8 mouse cellular contexts compared by ENCODE assay signal in genomic region chr5:74068714-74069321, GRCm38 (mm10). TPM values are rescaled to one million over a fixed set of nuclear protein-coding genes. Genes with fewer than 3 reads are reported as not detected.
A peak's percentile ranks its signal among the peaks of the same experiment; 100 is the strongest.
DNase-seq lines count a peak whose midpoint lies in the region; ATAC-seq lines count a peak whose summit lies in the region.

No protein-coding gene starts in this region.

- no peaks in the 10 kb centered on the region for H3K27me3 ChIP-seq in intestine, embryonic 14.5 days (replicated peaks; ENCODE audit: control insufficient read depth, insufficient read depth, low read length)
- H3K27me3 ChIP-seq in limb, embryonic 12.5 days, result no peaks in the 10 kb centered on the region
- H3K27me3 ChIP-seq in midbrain, embryonic 11.5 days (ENCODE audit: control insufficient read depth, insufficient read depth, low read length), result no peaks in the 10 kb centered on the region
- H3K27me3 ChIP-seq in splenic B cell, adult 2 months (ENCODE audit: control insufficient read depth, insufficient read depth, low read length, poor library complexity, severe bottlenecking), result no peaks in the 10 kb centered on the region; the same call in 1 of the 2 replicates

- peak overlapping the region; percentile 75 for H3K4me2 ChIP-seq in intestine, embryonic 14.5 days (ENCODE audit: low read length)
- peak overlapping the region; percentile 62 for H3K4me2 ChIP-seq in limb, embryonic 12.5 days
- peak overlapping the region; percentile 74 for H3K4me2 ChIP-seq in midbrain, embryonic 11.5 days

- ATAC-seq in intestine, embryonic 14.5 days (replicated peaks; ENCODE audit: low FRiP score, low TSS enrichment, low read depth), result peak; percentile 63
- peak; percentile 55 for ATAC-seq in limb, embryonic 12.5 days (ENCODE audit: insufficient number of reproducible peaks, insufficient read depth, low FRiP score, low TSS enrichment, low read depth)
- ATAC-seq in midbrain, embryonic 11.5 days (ENCODE audit: low FRiP score), result peak; percentile 55

- no peaks in the 10 kb centered on the region for H3K9me3 ChIP-seq in intestine, embryonic 14.5 days (ENCODE audit: control insufficient read depth, low read length)
- no peaks in the 10 kb centered on the region for H3K9me3 ChIP-seq in limb, embryonic 12.5 days
- no peaks in the 10 kb centered on the region for H3K9me3 ChIP-seq in midbrain, embryonic 11.5 days (ENCODE audit: control insufficient read depth, low read length)

- peak overlapping the region; percentile 91 for H3K9ac ChIP-seq in intestine, embryonic 14.5 days (ENCODE audit: low read length)
- H3K9ac ChIP-seq in limb, embryonic 12.5 days (replicated peaks), result peak overlapping the region; percentile 95
- H3K9ac ChIP-seq in midbrain, embryonic 11.5 days (ENCODE audit: low read length), result peak overlapping the region; percentile 93

- peak overlapping the region; percentile 97 for H3K27ac ChIP-seq in intestine, embryonic 14.5 days (ENCODE audit: low read depth)
- H3K27ac ChIP-seq in limb, embryonic 12.5 days, result peak overlapping the region; percentile 99
- peak overlapping the region; percentile 72 for H3K27ac ChIP-seq in midbrain, embryonic 11.5 days (ENCODE audit: low read depth, low read length)

- WGBS in intestine, embryonic 14.5 days, result 1% methylated on average over 18 of the region's 18 CpGs
- 2% methylated on average over 18 of the region's 18 CpGs for WGBS in limb, embryonic 12.5 days
- WGBS in midbrain, embryonic 11.5 days, result 2% methylated on average over 18 of the region's 18 CpGs

- peak overlapping the region; percentile 88 for H3K4me3 ChIP-seq in intestine, embryonic 14.5 days (ENCODE audit: low read depth, low read length)
- H3K4me3 ChIP-seq in limb, embryonic 12.5 days (replicated peaks), result peak overlapping the region; percentile 90
- H3K4me3 ChIP-seq in midbrain, embryonic 11.5 days (ENCODE audit: low read depth, low read length), result peak overlapping the region; percentile 75

- H3K36me3 ChIP-seq in intestine, embryonic 14.5 days (ENCODE audit: control insufficient read depth, insufficient read depth, low read length), result no peaks in the 10 kb centered on the region
- H3K36me3 ChIP-seq in limb, embryonic 12.5 days, result 0 out of 2 replicates have a peak, but pooled peaks cover 4% of the 10 kb centered on the region
- no peaks in the 10 kb centered on the region for H3K36me3 ChIP-seq in midbrain, embryonic 11.5 days (ENCODE audit: control insufficient read depth, insufficient read depth, low read length)
- H3K36me3 ChIP-seq in splenic B cell, adult 2 months (ENCODE audit: control insufficient read depth, insufficient read depth, low read length, poor library complexity, severe bottlenecking), result no peaks in the 10 kb centered on the region

- intact Hi-C loops in gastrocnemius, postnatal 14 days (cut with DNase I; ENCODE audit: low total_unique reads), result no loop called here

- H3K4me1 ChIP-seq in intestine, embryonic 14.5 days (replicated peaks; ENCODE audit: control insufficient read depth, insufficient read depth, low read length), result peaks cover 37% of the 10 kb centered on the region
- peaks cover 48% of the 10 kb centered on the region for H3K4me1 ChIP-seq in limb, embryonic 12.5 days (replicated peaks)
- peaks cover 9% of the 10 kb centered on the region for H3K4me1 ChIP-seq in midbrain, embryonic 11.5 days (ENCODE audit: control insufficient read depth, insufficient read depth, low read length)

- peak; percentile 72 to 73 for DNase-seq in urinary bladder, postnatal 36 days (ENCODE audit: low spot score in 2 of 2)
- DNase-seq in urinary bladder, postnatal 25 days (ENCODE audit: low spot score), result no peak
- DNase-seq in embryo, embryonic 10 days (ENCODE audit: low spot score), result peak; percentile 86
- peak; percentile 74 for DNase-seq in gastrocnemius, postnatal 14 days
- DNase-seq in intestine, embryonic 14.5 days (ENCODE audit: low spot score), result peak; percentile 91
- DNase-seq in midbrain, embryonic 11.5 days (ENCODE audit: low spot score, missing footprints), result peak; percentile 97
- DNase-seq in splenic B cell, adult 2 months (ENCODE audit: low read depth, low spot score), result peak; percentile 41

RNA-seq across cellular contexts. Expression of gene Usp46, which starts 0.6 kb away (rescaled TPM):
- 10 to 100 TPM; 13.4 to 14.4 TPM for total RNA-seq in gastrocnemius, postnatal 14 days (2021)
- polyA plus RNA-seq in intestine, embryonic 14.5 days (2014; fragmentation: Nextera tagmentation; extraction: Ambion mirVana), result 29.7 and 32.2 TPM in 2 replicates
- polyA plus RNA-seq in limb, embryonic 12.5 days (2016; fragmentation: Nextera tagmentation; extraction: Ambion mirVana), result 47.2 and 49.3 TPM in 2 replicates
- polyA plus RNA-seq in midbrain, embryonic 11.5 days (2014; fragmentation: Nextera tagmentation; extraction: Ambion mirVana), result 35.6 and 38.1 TPM in 2 replicates
